Mouse (Mus musculus): ENCODE results near the gene Myh10.

DNA sequence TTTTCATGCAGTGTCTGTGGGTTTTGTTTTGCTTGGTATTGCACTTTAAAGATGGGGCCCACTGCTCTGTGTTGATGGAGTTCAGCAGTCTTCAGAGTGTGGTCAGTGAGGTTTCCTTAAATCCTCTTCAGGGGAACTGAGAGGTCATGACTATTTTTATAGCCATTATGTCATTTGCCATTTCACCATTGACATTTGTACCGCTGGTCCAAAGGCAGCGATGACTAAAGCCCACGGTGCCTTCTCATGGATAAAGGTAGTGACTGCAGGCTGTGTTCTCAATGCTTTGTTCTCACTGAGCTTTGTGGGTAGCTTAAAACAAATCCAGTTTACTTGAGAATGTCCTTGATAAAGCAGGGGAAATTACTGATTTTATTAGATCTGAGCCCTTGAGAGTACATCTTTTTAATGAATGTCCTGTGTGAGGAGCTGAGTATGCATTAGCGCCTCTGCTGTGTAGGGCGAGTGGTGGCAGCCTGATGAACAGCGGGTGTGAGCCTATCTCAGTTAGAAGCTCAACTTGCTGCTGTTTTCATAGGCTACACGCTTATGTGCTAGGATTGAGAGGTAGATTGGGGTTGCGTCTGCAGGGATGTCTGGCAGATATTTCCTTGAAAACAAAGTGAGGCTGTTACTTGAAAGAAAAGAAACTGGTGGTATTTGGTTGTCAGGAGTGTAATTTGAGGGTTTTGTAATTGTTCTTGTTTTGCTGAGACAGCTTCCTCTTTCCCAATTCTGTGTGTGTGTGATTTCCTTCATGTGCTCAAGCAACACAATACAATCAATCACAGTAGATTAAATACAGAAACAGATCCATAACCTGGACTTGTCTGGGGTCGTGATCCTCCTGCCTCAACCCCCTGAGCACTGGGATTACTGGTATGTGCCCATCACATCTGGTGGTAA is 15.4 kb downstream of the Myh10 start:
- TF ChIP-seq CTCF (conservative IDR thresholded peaks at IDR 0.05 in 1 of 2, IDR thresholded peaks at IDR 0.05 in 1 of 2; ENCODE audit: low read depth in 2 of 2, low read length in 2 of 2) (peak in 1 of 2 experiments; percentile 51; a peak in 2 of 4 replicates), EP300 (IDR thresholded peaks at IDR 0.05; ENCODE audit: low read length) (peak; percentile 82), ELF1 (IDR thresholded peaks at IDR 0.05; ENCODE audit: low read depth, low read length) (no peak), ZC3H11A (IDR thresholded peaks at IDR 0.05; ENCODE audit: low read depth, low read length) (no peak), POLR2A (IDR thresholded peaks at IDR 0.05; ENCODE audit: low read depth, low read length) (no peak), TCF12 (IDR thresholded peaks at IDR 0.05; ENCODE audit: low read depth, low read length) (no peak), CHD2 (IDR thresholded peaks at IDR 0.05; ENCODE audit: low read length) (no peak), USF2 (conservative IDR thresholded peaks at IDR 0.05; ENCODE audit: low read depth, low read length) (no peak), ZNF384 (IDR thresholded peaks at IDR 0.05; ENCODE audit: low read depth, low read length) (no peak; the same call in 1 of the 2 replicates), NRF1 (IDR thresholded peaks at IDR 0.05; ENCODE audit: low read depth, low read length) (no peak)
